Mouse (Mus musculus) small intestine, adult 2 months (tissue): ENCODE measurements around the gene Adgra1. TPM values are rescaled to one million over a fixed set of nuclear protein-coding genes. Genes with fewer than 3 reads are reported as not detected.

Experiments used
- H3K27ac ChIP-seq: fragments of 200-500 bp; 2 replicates; pipeline ENCODE4 v1.5.1; 2012; ENCODE audit warnings: low read depth, low read length, control low read depth, inconsistent platforms; ENCODE audit not compliant: insufficient read depth
- H3K27me3 ChIP-seq: fragments of 200-500 bp; 2 replicates; pipeline ENCODE4 v1.6.1; 2012; ENCODE audit warnings: mild to moderate bottlenecking, moderate library complexity, low read length, inconsistent platforms; ENCODE audit not compliant: control insufficient read depth, insufficient read depth
- H3K36me3 ChIP-seq: fragments of 200-500 bp; 2 replicates; pipeline ENCODE4 v1.6.1; 2012; ENCODE audit warnings: mild to moderate bottlenecking, low read length, control low read depth, inconsistent platforms; ENCODE audit not compliant: control insufficient read depth, insufficient read depth
- H3K4me1 ChIP-seq: fragments of 200-500 bp; 2 replicates; pipeline ENCODE4 v1.6.1; 2012; ENCODE audit warnings: low read length, inconsistent platforms, mixed read lengths; ENCODE audit not compliant: control insufficient read depth, insufficient read depth, insufficient read length
- H3K4me3 ChIP-seq: fragments of 200-500 bp; 2 replicates; pipeline ENCODE4 v1.5.1; 2012; ENCODE audit warnings: low read depth, mild to moderate bottlenecking, control low read depth, inconsistent platforms, low read length, moderate library complexity
- CTCF ChIP-seq: fragments of 200-500 bp; IDR thresholded peaks from 2 replicates; pipeline ENCODE4 v1.5.1; 2012; ENCODE audit warnings: low read depth, mild to moderate bottlenecking, control low read depth, inconsistent platforms, low read length, moderate library complexity, mixed read lengths; ENCODE audit not compliant: insufficient replicate concordance, insufficient read length; ENCODE audit errors: extremely low read depth
- POLR2A ChIP-seq: fragments of 200-500 bp; IDR thresholded peaks from 2 replicates; pipeline ENCODE4 v1.6.1; 2012; ENCODE audit warnings: low read depth, mild to moderate bottlenecking, control low read depth, inconsistent platforms, low read length, moderate library complexity
- WGBS: fragments of 180-500 bp; shearing (Covaris S2); methylation state at CpG from one replicate; pipeline ENCODE4 v1.1.7; 2018; 5-methylcytosine and 5-hydroxymethylcytosine counted together
- polyA plus RNA-seq: library from polyadenylated mRNA; depleted of rRNA; stranded (reverse); fragments of >200 nt; gene quantifications from 2 replicates; pipeline ENCODE4 v1.2.3, GENCODE M21; 2012; rRNA removed

Gene Adgra1
- polyA plus RNA-seq, 1 experiment: 0.25 TPM

DNA sequence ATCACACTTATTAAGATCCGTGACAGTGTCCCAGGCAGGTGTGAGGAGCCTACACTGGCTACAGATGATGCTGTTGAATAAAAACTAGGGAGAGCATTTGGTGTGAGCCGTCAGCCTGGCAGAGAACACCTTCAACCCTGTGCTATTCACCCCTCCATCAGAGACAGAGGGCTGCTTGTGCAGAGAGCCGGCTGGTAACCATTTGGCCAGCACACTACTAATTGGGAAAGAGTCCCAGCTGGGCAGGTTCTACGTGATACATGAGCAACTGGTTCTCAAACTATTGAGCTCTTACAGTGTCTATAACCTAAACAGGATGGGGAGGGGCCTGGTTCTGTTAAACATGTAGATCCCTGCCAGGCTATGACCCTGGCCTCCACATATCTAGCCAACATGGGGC, 84.3 kb downstream of the Adgra1 start:
- Histone ChIP-seq H3K27me3 (peaks cover 10% of the 10 kb centered on the region), H3K4me3 (no peak overlapping the region), H3K36me3 (no peaks in the 10 kb centered on the region), H3K4me1 (0 out of 2 replicates have a peak, but pooled peaks cover 3% of the 10 kb centered on the region), H3K27ac (no peak overlapping the region)
- 73% methylated on average over 4 of the region's 4 CpGs for WGBS
- no peak for TF ChIP-seq CTCF
- no peak for TF ChIP-seq POLR2A

Other genes with a start within 250 kb of the Adgra1 start
- gene Cfap46, start 150.4 kb upstream of the Adgra1 start, polyA plus RNA-seq: 0.11 TPM in 1 of 2 replicates, not detected in the other
- 0.16 and 0.18 TPM in 2 replicates for gene Kndc1, start 60.5 kb downstream of the Adgra1 start, polyA plus RNA-seq
- gene Utf1, start 109.6 kb downstream of the Adgra1 start, polyA plus RNA-seq: 0.20 and 0.67 TPM in 2 replicates
- gene 6430531B16Rik, start 144.6 kb downstream of the Adgra1 start, polyA plus RNA-seq: 0.06 and 0.16 TPM in 2 replicates
- 4.9 and 7.3 TPM in 2 replicates for gene Adam8, start 158.4 kb downstream of the Adgra1 start, polyA plus RNA-seq
- gene Zfp511, start 202.2 kb downstream of the Adgra1 start, polyA plus RNA-seq: 54.9 and 68.9 TPM in 2 replicates
- gene Tubgcp2, start 202.5 kb downstream of the Adgra1 start, polyA plus RNA-seq: 5.1 and 9.1 TPM in 2 replicates
- gene Msx3, start 214.9 kb downstream of the Adgra1 start, polyA plus RNA-seq: 0.10 TPM in 1 of 2 replicates, not detected in the other
- gene Caly, start 248.4 kb downstream of the Adgra1 start, polyA plus RNA-seq: 1.0 and 1.4 TPM in 2 replicates